Mouse (Mus musculus): ENCODE data around the gene Amtn.

DNA sequence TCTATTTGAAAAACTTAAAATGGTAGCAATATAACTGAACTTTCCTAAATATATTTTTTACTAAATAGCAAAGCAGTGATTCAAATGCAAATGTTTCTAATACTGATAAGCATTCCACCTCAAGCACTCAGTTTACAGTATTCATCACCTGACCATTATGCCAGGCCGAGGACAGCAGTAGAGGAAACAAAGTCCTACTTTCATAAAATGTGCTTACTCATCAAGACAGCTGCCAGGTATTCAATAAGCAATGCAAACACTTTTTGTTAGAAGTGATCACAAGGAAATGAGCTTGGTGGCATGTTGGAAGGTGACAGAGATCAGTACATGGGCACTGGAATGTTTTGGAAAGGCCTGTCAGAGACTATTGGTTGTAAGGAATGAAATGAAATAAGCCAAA, 9.0 kb upstream of the Amtn start:
- TF ChIP-seq POLR2A (IDR thresholded peaks at IDR 0.05; ENCODE audit: low read depth, low read length) (no peak), MXI1 (IDR thresholded peaks at IDR 0.05; ENCODE audit: low read depth, low read length) (no peak), ZC3H11A (IDR thresholded peaks at IDR 0.05; ENCODE audit: low read depth, low read length) (no peak), MAZ (IDR thresholded peaks at IDR 0.05; ENCODE audit: low read depth, low read length) (no peak), EP300 (IDR thresholded peaks at IDR 0.05; ENCODE audit: low read length) (no peak), CTCF (conservative IDR thresholded peaks at IDR 0.05 in 1 of 2, IDR thresholded peaks at IDR 0.05 in 1 of 2; ENCODE audit: low read depth in 2 of 2, low read length in 2 of 2) (no peak), POLR2AphosphoS2 (IDR thresholded peaks at IDR 0.05; ENCODE audit: low read depth, low read length) (no peak)

Data from CH12.LX (cell line).